Mouse (Mus musculus) c-Kit-positive CD71-negative TER-119-negative erythroid progenitor cells, embryonic 14.5 days (primary cell): ENCODE data around the gene Dcun1d1.

Experiments used
- DNase-seq: peaks from one replicate; pipeline ENCODE4 v3.0.0-alpha.2; 2013; ENCODE audit warnings: low read depth

Gene Dcun1d1

DNA sequence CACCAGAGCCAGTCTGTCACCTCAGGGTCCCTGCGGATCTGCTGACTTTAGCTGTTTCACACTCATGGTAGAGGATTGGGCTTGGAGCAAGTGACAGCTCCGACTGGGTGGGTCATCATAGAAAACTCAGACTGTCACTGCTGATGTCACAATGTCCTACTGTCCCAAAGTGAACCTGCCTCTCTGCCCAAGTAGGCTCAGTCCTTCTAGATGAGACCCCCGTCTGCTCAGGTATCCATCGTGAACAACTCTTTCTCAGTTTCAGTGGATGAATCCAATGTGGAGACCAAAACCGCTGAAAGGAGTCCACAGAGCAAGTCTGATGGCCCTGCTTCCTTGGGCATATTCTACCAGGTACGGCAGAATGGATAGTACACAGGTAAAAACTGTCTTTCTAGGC is at the start of gene Dcun1d1:
TSS of gene Dcun1d1 (minus strand) at position 101 of the 400 bp plus-strand sequence.
- DNase-seq: no peak

DNA sequence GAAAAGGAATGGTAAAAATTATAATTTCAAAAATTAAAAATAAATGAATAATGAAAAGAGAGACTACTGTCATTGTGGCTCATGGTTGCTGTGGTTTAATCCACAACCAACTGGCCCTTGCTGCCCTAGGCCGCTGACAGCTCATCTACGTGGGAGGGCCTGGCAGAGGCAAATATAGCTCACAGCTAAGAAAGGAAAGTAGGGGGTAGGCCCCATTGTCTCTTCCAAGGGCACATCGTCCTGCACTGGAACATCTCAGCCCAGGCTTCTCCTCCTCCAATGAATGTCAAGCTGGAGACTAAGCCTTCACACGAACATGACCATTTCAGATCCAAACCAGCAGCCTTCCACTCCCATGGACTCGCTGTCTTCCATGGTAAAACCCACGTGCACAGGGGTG is 49.0 kb upstream of the Dcun1d1 start:
- DNase-seq: no peak

DNA sequence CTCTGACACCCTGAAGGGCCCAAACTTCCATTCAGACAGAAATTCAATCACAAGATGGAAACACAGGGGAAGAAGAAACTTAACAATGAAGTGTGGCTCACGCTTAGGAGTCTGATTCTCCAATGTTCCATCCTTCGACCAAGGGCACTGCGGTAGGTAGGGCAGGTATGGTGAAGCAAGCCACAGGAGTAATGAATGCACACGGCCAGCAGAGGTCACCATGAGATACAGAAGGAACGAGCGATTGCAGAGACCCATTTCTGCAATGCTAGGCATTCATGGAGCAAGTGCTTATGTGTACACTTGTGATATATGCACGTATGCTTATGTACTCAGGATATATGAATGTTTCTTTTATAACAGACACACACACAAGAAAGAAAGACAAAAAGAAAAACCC is 36.3 kb upstream of the Dcun1d1 start:
- peak; percentile 30 for DNase-seq

DNA sequence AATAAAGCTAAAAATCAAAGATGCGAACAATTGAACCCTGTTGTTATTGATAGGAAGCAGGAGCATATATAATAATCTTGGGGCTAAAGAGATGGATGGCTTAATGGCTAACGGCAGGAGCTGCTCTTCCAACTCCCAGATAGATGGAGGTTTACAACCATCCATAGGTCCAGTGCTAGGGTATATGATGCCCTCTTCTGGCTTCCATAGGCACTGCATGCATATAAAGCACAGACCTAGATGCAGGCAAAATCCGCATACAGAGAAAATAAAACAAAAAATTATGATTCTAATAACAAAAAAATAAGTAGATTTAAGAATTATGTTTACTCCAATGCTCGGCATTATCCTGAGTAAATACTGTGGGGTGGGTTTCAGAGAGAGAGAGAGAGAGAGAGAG is 35.7 kb upstream of the Dcun1d1 start:
- peak; percentile 32 for DNase-seq

DNA sequence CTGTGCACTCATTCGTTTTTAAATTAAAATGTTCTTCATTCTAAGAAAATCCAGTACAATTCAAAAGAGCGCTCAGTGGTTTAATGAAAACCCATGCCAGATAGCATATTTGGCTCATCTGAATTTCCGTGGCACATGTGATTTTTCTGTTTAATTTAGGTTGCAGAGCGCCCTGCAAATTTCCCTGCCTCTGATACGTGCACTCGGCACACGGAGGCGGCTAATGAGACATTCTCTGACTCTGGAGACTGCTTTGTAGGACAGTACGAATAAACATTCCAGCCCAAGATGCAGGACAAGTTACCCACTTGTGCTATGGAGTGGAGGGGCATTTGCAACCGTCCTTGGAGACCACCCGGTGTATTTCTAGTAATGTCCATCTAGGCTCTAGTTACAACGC is 33.9 kb upstream of the Dcun1d1 start:
- no peak for DNase-seq

DNA sequence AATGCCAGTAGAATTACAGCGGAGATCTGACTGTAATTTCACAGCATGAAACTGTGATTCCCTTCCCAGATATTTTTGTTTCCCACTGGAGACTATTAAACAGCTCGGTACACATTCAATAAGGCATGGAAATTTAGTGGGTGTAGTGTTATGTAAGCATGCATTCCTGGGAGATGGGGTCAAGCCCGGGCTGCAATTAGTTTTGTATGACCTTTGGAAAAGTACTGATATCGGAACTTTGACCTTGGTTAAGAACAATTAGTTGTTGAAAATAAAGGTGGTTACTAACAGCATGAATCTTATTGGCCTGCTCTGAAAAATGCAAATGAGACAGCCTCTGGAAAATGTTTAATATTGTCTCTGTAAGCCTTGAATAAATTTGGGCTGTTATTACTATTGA is 33.2 kb upstream of the Dcun1d1 start:
- DNase-seq: no peak

DNA sequence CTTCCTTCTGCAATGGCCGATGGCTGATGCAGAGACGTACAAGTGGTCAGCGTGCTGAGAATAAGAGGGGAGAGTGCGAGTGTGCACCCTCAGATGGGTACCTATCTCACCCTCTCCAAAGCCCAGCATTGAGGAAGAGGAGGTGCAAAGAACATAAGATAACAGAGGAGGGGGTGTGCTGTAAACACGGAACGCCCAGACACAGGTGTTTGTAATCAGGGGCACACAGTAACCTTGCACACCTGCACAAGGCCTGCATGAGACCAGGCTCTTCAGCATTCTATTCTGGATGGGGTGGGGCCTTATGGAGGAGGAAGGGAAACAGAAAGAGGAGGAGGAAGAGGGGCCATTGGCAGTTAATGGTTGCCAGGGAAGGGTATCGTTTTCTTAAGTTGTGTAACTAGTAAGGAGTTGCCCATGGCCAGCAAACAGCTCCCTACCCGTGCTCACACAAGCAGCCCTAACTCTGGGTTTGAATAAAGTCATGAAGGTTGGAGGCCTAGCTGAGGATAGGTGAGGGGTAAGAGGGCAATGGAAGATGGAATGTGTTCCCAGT is 30.2 kb upstream of the Dcun1d1 start:
- no peak for DNase-seq

DNA sequence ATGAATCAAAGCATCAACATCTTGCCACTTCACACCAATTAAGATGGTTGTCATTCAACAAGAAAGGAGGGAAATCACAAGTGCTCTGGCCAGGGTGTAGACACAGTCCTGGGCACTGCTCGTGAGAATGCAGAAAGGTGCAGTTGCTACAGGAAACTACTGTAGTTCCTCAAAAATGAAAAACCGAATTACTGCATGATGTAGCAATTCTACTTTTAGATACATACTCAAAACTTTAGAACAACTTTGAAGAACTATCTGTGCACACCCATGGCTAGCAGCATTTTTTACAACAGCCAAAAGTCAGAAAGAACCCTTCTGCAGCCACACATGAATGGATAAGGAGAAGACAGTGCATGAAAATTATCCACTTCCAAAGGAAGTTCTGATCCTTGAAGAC is 29.2 kb upstream of the Dcun1d1 start:
- DNase-seq: no peak

DNA sequence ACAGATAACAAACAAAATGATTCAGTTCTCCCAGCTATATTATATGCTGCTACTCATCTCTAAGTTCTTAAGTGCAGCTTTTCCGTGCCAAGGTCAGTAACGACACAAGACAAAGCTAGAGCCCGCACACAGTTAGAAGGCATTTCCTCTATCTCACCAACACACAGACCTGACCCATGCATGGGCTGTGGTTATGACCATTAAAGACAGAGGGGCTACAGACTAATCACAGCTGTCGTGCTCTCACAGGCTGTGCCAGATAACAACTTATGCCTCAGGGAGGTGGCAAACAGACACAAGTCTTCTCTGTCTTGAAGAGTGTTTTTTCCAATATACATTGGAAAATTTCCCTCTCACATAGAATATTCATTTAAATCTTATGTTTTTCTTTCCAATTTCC is 27.7 kb upstream of the Dcun1d1 start:
- DNase-seq: no peak

DNA sequence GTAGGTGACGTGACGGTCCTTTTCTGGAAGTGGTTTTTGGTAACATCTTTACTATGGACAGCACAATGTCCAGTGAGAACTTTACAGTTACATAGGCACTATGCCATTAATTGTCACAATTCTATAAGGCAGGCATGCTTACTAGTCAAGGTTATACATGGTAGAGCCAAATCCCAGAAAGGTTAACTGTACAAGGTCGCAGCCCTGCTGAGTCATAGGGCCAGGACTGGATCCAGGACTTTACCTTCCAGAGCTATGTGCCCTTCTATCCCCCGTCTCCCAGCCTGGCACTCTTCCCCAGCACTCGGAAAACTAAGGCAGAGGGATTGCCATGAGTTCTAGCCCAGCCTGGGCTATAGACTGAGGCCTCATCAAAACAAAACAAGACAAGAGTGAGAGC is 26.7 kb upstream of the Dcun1d1 start:
- DNase-seq: no peak

DNA sequence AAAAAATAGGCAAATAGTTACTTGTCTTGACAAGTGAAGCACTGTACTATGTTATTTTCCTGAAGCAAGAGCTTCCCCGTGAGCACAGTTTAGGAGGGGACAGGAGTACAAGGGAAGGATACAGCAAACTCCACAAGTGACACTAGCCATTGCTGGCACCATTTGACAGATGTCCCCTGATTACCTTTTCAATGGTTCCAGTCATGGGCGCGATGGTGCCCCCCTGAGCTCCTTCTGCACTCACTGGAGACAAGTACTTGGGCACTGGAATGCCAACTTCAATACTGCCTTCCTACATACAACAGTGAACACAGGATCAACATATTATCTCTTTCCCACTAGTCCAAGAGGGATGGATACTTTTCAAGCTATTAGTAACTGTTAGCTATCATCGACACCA is 26.2 kb upstream of the Dcun1d1 start:
- no peak for DNase-seq

DNA sequence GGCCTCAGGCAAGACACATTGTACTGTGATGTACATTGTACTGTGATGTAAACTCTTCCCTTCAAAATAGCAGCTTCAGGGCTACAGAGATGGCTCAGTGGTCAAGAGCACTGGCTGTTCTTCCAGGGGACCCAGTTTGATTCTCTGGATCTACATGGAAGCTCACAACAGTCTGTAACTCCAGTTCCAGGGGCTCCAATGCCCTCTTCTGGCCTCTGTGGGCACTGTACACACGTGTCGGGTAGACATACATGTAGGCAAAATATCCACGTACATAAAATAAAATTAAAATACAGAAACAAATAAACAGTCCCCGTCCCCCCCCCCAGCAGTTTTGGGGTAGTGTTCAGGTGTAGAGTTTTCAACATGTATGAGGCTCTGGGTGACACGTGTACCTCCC is 25.7 kb upstream of the Dcun1d1 start:
- DNase-seq: no peak

DNA sequence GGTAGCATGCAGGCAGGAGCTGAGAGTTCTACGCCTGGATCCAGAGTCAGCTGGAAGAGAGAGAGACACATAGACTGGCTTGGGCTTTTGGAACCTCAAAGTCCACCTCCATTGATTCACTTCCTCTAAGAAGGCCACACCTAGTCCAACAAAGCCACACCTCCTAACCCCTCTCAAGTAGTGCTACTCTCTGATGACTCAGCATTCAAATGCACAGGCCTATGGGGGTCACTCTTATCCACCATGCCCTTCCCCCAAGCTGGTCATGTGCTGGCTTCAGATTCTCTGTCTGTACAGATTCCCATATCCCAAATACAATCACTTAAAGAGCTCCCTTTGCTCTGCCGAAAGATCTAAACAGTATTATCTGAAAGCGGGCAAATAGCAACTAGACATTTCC is 20.0 kb upstream of the Dcun1d1 start:
- no peak for DNase-seq

DNA sequence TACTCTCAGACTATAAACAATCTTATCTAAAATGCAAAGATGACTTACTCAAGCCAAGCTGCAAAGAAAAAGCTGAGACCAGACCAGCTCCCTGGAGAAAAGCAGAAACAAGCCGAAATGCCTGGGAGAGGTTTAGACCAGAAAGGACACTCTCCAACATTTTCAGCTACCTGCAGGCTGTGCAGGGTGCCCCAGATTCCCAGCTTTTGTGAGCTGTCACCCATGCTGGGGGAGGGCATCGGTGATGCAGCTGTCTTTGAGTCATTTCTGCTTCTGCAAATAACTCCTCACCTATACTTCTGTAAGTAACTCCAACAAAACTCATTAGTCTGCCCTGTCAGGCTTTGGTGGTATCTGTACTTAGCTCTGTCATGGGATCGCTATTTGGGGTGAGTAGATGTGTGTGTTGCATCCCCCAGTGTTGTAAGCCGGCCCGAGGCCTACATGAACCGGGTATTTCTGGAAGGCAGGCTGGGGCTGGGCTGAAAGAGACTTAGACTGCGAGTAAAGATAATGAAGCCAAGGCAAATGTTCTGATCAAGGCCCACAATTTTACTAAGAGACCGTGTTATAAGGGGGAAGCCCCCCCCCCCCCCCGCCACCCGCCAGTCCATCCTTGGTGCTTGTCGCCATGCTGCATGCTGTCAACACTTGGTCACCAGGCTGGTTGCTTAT is 17.8 kb upstream of the Dcun1d1 start:
- DNase-seq: no peak

DNA sequence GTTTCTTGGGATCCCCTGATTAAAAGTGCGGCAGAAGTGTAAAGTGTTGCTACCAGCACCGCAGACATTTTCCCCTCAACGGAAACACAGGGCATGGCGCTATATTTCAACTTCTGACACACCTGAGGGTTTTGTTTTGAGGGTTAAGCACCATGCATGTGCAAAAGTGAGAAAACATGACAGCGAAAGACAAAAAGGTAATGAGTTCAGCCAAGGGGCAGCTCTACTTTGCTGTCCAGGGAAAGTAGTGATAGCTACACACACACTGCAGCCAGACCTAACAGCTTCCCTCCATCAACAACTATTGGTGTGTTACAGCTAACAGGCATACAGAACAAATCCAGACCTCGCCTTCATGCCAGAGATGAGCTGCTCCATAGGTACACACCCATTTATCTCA is 16.6 kb upstream of the Dcun1d1 start:
- no peak for DNase-seq

DNA sequence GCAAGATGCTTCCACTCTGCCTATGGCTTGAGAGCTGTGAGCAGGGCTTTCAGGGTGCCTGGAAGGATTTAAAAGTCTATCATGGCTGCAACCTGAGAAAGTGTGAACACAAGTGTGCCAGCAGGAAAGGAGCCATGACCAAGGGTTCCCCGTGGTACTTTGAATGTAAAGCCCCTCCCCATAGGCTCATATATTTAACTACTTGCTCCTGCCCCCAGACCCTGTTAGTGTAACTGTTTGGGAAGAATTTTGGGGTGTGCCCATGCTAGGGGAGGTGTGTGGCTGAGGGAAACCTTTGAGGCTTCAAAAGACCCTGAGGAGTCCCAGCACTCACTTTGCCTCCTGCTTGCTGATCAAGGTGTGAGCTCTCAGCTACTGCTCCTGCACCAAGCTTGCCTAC is 15.9 kb upstream of the Dcun1d1 start:
- DNase-seq: no peak

DNA sequence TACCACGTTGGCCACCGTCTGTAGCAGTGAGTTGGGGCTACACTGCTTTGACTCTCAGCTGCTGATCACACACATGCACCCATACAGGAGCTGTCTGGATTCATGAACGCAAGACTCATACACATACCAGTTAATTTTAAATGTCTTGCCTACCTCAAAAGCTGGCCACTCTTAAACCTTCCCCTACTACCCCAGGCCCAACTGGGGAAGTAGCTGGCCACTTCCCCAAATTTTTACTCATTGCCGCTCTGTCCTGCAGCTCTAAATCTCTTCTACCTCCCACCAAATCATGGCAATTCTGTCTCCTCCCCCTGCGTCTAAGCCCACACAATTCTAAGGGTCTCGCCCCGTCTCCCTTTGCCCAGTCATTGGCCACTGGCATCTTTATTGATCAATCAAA is 11.0 kb upstream of the Dcun1d1 start:
- DNase-seq: no peak

DNA sequence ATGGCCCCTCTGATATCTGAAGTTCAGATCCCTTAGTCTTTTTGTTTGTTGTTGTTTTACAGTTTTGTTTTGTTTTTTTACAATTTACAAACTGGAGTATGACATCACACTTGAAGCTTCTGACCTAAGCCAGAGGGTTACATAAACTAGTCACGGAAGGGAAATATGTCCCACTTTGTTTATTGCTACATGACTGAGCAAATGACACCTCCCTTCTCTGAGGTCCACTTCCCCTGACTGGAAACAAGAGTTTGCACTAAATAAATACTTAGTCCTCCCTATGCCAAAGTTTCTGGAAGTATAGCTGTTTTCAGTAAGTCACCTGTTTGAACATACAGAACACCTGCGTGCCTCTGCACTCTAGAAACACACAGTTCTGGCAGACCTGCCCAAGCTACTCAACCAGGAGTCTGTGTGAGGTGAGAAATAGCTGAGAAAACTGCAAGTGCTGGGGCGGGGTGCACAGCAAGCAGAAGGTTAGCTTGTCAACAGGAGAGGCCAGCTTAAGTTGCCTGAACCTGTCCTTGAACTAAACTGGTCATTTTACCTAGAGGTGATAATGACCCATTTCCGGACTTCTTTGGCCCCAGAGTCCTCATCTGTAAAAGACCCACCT is 3.4 kb upstream of the Dcun1d1 start:
- DNase-seq: no peak

DNA sequence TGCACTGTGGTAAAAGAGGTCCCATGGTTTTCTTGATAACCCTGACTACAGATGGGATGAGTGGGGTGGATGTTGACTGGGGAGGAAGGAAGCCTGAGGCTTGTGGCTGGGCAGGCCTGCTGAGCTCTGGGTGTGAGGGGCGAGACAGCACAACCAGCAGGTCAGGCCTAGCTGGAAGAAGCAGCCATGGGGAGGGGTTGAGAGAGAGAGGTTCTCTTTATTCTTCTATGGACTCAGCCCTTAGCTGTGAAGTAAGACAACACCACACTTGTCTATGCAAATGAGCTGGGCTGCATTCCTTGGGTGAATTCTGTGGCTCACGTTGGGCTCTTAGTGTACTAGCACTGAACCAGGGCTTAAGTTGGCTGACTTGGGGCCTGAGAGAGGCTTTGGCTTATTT is 2.8 kb upstream of the Dcun1d1 start:
- no peak for DNase-seq

DNA sequence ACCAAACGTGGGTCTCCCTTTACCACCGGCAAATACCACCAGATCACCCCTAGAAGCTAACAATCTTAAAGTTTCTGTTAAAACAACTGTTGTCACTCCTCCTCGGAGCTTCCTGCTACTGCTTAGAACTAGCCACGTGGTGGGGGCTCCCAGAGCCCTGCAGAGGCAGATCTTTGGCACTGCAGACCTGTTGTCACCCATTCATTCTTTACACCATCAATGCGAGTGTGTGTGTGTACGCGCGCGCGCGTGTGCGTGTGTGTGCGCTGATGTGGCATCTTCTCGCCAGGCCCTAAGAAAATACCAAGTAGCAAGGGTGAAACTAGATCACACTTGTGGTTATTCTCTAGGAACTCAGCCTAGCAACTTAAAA is 3.9 kb downstream of the Dcun1d1 start:
- DNase-seq: no peak

DNA sequence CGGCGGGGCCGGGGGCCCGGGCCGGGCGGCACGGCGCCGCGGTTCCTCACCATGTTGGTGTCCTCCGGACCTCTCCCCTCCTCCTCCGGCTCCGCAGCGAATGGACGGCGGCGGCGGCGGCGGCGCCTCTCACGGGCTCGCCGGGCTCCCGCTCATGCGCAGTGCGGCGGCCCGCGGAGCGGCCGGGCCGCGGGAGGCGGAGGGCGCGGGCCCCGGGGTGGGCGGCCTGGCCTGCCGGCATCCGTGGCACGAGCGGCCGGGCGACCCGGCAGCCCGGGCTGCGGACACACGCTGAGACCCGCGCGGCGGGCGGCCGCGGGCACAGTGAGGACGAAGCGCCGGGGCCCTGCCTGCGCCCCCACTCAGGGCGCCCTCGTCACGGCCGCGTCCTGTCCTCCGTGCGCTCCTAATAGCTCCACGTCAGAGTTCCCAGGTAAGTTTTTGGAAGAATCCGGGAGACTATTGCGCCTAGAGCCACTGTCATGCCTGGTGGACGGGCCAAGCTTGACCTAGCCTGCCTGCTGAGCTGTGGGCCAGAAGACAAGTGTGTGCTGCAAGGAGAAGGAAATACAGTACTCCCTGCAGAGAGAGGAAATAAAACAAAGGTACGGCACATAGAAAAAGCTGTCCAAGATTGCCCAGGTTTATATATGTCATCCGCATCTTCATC is 4.4 kb downstream of the Dcun1d1 start:
- no peak for DNase-seq

DNA sequence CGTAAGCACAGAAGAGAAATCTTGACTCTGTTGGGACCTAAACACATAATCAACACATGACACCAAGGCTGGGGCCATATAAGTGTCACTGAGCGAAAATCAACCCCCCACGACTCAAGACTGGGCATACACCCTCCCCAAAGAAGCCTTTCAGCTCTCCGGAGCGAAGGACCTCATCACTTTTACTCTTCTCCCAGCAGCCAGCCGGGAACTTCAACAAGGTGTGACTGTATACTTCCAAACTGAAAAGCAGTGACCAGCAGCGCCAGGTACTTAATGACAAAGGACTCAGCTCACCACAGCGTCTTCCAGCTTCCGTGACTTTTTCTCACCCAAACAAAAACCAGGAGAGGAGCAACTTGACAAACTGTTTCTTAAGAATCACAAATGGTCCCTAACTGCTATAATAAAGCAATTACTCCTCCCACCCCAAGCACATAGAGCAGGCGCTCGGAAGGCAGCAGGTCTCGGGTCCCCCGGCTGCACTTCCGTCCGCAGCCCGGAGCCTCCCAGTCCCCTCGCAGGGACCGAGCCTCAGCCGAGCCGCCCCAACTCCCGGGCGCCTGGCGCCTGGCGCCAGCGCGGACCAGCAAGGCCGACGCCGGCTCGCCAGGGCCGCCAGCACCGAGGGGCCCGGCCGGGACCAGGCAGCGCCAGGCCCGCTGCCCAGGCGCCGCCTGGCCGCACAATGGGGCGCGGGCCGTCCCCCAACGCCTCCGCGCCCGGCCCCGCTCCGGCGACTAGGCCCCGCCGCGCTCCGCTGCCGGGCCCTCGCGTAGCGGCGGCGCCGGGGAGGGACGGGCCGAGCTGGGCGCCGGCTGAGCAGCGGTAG is 5.1 kb downstream of the Dcun1d1 start:
- no peak for DNase-seq

DNA sequence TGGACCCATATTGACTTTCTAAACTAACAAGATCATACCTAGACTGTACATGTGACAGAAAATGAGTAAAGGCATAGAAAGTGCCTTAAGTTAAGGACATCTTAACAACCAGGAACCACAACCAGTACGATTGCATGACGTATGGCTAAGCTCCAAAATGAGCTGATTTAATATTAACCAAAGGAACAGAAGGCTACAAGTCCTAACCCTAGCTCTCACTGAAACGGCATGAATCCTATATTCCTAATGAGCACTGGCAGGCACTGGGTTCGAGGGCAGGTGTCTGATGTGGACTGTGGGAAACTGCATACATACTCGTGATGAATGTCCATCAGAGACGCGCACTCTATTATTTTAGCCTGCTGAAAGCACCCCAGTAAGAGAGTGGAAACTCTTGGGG is 5.9 kb downstream of the Dcun1d1 start:
- no peak for DNase-seq
